Mouse (Mus musculus): ENCODE results near the gene Uimc1.

The Uimc1 gene

DNA sequence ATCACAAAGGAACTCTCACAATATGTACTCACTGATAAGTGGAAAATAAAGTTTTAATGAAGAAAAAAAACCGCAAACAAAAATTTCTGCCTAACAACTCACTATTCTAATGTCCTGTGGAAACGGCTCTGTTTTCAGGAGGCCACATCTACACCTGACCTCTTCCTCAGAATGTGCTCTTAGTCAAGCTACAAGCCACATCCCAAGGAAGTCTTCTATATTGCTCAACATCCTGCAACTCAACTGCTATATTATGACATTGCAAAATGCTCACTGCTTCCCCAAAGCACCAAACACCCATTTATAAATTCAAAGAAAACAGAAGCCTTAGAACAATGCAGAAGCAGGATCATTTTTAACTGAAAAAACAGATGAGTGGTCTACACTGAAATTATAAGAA lies 60.1 kb downstream of the Uimc1 start:
- no peak for DNase-seq (ENCODE audit: low spot score)

DNA sequence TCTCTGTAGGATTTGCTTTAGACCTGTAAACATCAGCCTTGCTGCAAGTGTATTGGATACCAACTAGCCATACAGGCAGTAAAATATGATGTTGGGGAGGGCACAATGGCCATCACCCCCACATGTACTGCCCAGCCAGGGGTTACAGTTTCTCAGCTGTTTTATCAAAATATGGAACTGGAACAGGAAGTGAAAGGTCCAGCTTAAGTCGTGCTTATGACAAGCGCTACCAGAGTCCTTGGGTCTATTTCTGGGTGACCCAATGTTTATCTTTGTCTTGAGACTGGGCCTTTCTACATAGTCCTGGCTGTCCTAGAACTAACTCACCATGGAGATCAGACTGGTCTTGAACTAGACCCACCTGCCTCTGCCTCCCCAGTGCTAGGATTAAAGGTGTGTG lies 75.9 kb downstream of the Uimc1 start:
- DNase-seq (ENCODE audit: low spot score): no peak

GRCm38 (mm10) chr13:55022715-55023114 lies 77.4 kb downstream of the Uimc1 start:
- no peak for DNase-seq (ENCODE audit: low spot score)

- no peak for DNase-seq (ENCODE audit: low spot score)
These were observed 77.8 kb downstream of the Uimc1 start for GRCm38 (mm10) chr13:55022256-55022655.

- DNase-seq (ENCODE audit: low spot score): no peak
These were observed 78.8 kb downstream of the Uimc1 start, which contains the start of gene Hk3 for GRCm38 (mm10) chr13:55021194-55021779. TSS of gene Hk3 (minus strand) at chr13:55021385.

GRCm38 (mm10) chr13:55020051-55020450 lies 80.0 kb downstream of the Uimc1 start:
- DNase-seq (ENCODE audit: low spot score): no peak

DNA sequence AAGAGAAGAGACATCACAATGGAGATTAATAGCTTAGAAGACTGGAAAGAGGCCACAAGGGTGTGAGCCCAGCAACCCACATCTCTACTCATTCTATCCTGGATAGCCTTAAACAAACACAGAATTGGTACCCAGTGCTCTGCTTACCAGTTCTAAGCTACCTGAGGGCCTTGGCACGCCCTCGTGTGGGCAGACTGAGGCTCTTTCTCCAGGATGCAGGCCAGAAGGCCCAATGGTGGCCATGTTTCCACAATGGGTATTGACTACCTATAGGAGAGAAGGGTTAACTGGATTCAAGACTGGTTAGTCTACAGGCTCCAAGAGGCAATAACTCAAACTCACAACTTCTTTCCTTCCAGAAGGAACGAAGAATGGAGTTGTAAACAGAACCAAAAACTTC lies 80.9 kb downstream of the Uimc1 start:
- no peak for DNase-seq (ENCODE audit: low spot score)

- no peak for DNase-seq (ENCODE audit: low spot score)
These were observed 81.4 kb downstream of the Uimc1 start for GRCm38 (mm10) chr13:55018700-55019099.

- no peak for DNase-seq (ENCODE audit: low spot score)
These were observed 82.1 kb downstream of the Uimc1 start for GRCm38 (mm10) chr13:55017898-55018599.

DNA sequence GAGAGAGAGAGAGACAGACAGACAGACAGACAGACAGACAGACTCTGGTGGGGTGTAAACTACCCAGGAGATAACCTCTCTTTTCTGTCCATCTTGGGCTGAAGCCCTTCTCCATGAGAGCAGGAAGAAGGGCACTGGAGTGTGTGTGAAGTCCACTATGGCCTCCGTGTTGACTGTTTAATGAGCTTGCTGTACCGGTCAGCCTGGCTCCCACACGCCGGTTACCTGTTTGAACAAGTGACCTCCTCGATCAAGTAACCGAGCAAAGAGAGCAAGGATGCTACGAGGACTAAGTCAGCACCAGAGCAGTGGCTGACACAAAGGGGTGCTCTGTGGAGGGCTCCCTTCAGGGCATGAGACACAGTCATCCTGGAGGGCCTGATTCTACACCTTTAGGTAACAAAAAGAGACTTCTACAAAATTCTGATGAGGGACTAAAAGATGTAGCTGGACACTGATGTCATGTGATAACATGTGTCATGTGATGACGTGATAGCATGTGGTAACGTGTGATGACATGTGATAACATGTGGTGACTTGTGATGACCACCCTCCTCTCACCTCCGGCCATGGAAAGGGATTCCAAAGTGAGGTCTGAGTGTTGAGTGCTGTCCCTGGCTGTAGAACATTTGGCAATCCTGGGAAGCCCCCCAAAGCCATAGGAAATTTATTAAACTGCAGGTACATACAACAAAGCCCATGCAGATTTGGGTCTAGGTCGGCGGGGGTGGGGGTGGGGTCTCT lies 82.8 kb downstream of the Uimc1 start:
- DNase-seq (ENCODE audit: low spot score): peak; percentile 55

- DNase-seq (ENCODE audit: low spot score): no peak
These were observed 85.6 kb downstream of the Uimc1 start for GRCm38 (mm10) chr13:55014451-55014850.

GRCm38 (mm10) chr13:55013702-55014344 lies 86.3 kb downstream of the Uimc1 start:
- DNase-seq (ENCODE audit: low spot score): no peak

DNA sequence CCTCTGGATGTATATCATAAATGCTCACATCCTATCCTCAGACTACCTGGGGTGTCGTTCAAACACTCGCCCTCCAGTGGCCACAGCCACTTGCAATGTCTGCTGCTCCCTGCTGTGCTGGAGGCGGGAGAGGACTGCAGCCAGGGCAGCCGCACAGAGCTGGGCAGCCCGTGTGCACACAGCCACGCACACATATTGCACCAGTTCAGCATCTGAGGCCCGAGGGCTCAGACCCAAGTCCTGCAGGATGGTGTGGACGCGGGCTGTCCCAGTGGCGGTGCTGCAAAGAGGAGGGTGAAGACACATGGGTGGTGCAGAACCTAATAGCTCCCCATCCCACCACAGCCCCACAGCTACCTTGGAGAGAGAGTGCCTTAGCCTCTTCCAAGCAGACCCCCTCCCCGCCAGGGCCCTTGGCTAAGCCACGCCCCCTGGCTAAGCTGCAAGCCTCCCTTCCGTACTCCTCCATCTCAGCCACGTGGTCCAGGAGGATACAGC lies 88.1 kb downstream of the Uimc1 start:
- DNase-seq (ENCODE audit: low spot score): no peak

DNA sequence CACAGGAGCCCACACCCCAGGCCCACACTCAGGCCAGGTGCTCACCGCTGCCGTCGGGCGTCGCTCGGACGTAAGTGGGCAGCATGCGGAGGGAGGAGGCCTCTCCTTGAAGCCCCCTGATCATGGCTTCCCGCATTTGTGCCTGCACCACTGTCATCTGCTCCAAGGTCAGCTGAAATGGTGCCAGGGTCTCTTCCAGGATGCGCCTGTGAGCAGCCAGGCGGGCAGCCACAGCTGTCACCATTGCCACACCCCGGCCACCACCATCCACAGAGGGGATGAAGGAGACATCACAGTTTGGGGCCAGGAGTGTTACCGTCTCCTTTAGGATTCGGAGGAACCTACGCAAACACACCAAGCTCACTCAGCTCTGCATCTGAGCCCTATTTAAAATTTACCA lies 89.0 kb downstream of the Uimc1 start:
- no peak for DNase-seq (ENCODE audit: low spot score)

DNA sequence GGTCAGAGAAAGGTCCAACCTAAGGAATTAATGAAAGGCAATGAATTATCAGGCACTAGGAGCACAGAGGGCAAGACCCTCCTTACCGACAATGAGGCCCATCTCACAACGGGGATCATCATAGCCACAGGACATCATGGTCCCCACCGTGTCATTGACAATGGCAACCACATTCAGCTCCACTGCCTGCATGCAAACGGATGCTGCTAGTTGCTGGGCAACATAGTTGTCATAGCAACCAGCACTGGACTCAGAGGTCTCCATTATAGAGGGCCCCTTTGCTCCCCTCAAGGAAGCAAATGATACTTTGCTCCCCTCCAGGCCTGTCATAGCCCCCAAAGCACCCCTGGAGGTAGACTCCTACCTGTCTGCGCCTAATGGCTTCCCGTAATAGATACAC lies 91.5 kb downstream of the Uimc1 start:
- DNase-seq (ENCODE audit: low spot score): no peak

GRCm38 (mm10) chr13:55006415-55006742 lies 93.7 kb downstream of the Uimc1 start:
- DNase-seq (ENCODE audit: low spot score): no peak

DNA sequence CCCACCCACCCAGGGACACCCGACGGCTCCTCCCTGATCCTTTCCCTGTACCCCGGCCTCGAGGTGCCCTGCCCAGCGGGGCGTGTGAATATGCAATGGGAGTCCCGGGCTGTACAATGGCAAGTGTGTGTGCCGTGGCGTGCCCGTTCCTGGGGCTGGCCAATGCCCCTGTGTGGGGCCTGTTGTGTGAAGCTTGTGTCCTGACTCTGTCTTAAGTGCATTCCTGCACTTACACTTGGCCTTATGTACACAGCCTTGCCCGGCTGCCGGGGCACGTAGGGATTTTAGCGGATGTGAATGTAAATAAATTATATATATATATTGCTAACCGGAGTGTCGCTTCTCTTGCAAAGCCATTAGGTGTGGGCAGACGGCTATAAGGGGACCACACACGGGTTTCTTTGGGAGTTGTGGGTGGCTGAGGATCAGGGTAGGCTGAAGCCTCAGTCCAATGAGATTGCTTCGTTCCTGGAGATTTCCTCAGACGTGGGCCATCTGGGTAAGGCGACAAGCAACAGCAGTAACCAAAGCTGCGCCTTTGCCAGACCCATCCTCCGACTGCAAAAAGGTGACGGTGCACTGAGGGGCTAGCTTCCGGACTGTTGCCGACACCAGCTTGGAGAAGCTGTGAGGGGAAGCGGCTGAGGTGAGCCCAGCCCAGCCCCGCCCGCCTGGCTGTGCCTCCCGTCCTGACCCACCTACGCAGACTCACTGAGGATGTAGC lies 94.2 kb downstream of the Uimc1 start:
- no peak for DNase-seq (ENCODE audit: low spot score)

GRCm38 (mm10) chr13:55004646-55005045 lies 95.5 kb downstream of the Uimc1 start:
- DNase-seq (ENCODE audit: low spot score): peak; percentile 51

- DNase-seq (ENCODE audit: low spot score): no peak
These were observed 98.0 kb downstream of the Uimc1 start for GRCm38 (mm10) chr13:55002090-55002489.

DNA sequence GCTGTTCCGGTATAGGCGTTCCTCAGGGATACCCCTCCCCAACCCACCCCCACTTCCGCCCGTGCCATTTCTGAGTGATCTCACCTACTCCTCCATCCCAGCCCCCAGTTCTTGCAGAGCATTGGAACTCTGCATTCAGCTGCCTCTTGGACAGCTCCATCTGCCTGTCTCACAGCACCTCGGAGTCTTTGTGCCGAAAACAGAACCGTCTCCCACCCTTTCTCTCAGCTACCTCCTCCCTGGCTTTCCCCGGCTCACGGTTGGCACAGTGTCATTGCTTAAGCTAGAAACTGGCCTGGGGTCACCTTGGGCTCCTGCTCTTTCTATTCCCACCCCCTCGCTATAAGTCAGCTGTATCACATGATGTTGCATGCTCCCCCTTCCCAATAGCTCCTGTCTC lies 99.7 kb downstream of the Uimc1 start:
- DNase-seq (ENCODE audit: low spot score): no peak

DNA sequence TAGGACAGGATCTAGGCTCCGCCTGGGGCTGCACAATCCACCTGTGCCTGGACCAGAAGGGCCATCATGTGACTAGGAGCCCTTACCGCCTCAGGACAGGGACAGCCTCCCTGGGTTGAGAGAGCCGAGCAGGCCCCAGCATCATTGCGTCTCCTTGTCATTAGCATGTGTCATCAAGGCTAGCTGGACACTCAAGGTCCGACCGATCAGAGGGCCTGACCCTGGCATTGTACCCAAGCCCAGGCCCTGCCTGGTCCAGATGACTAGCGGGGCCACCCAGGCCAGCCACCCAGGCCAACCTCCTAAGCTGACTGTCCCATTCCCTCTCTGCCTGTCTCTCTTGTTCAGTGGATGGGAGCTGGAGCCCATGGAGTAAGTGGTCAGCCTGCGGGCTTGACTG lies 102.5 kb downstream of the Uimc1 start:
- no peak for DNase-seq (ENCODE audit: low spot score)

- no peak for DNase-seq (ENCODE audit: low spot score)
These were observed 104.9 kb downstream of the Uimc1 start for GRCm38 (mm10) chr13:54995161-54995560.

Measured in urinary bladder, postnatal 14 days (tissue).